Mouse (Mus musculus) kidney, postnatal 36 days (tissue): ENCODE measurements around the gene Vmn1r197.
"Not testable (repeated sequence)": the region's sequence is repeated elsewhere in the genome, so short reads cannot be mapped to it uniquely, and the experiment has no call there.

Experiments used
- DNase-seq, 2 experiments: peaks; one replicate each; pipeline ENCODE4 v3.0.0; 2021 to 2022; ENCODE audit warnings: mixed read lengths in 2 of 2

Vmn1r197 gene

GRCm38 (mm10) chr13:22324289-22324688, at the start of gene Vmn1r197:
Vmn1r197 (plus strand) TSS chr13:22324589.
- DNase-seq = no peak

GRCm38 (mm10) chr13:22284578-22284977, 39.8 kb upstream of the Vmn1r197 start:
- no peak for DNase-seq

- DNase-seq = no peak
These were observed 34.8 kb upstream of the Vmn1r197 start, which contains the start of gene Vmn1r196 for GRCm38 (mm10) chr13:22289620-22290019. Vmn1r196 (plus strand) TSS chr13:22289920.

DNA sequence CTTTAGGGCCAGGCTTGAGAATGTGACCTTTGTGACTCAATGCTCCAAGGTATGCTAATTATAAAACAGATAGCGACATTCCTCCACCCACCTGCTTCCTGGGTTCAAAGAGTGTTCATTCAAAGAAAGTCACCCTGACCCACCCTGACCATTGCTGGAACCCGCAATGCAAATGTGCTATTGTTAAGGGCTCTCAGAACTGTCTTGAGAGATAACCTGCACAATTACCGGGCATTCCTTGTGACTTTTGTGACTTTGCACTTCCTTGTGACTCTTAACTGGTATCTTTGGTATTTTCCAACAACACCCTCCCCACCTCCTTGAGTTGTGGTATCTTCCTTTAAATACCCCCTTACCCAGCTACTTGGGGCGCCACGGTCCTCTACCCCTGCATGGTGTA, 16.3 kb upstream of the Vmn1r197 start:
- DNase-seq = not testable (repeated sequence)

GRCm38 (mm10) chr13:22315361-22315760, 9.0 kb upstream of the Vmn1r197 start:
- DNase-seq = peak; percentile 2 to 49

GRCm38 (mm10) chr13:22317366-22317765, 7.0 kb upstream of the Vmn1r197 start:
- no peak for DNase-seq

DNA sequence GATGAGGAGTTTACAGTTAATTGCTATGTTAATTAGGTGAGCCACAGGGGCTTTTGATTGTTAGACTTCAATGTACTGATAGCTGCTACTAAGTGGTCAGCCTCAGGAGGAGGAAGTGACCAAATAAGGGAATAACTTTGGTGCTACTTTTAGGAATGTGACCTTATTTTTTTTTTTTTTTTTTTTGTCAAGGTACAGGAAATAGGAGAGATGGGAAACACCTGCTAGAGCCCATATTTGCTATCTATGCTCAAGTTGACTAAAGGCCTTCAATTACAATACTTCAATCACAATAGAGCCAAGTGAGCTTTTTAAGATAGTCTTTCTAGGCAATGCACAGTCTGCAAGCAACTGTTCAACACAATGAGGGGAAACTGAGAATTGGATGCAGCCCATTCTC, 4.3 kb upstream of the Vmn1r197 start:
- DNase-seq = no peak

- DNase-seq = no peak
These were observed 8.9 kb downstream of the Vmn1r197 start for GRCm38 (mm10) chr13:22333269-22333668.

GRCm38 (mm10) chr13:22335565-22335964, 11.2 kb downstream of the Vmn1r197 start:
- DNase-seq = no peak

DNA sequence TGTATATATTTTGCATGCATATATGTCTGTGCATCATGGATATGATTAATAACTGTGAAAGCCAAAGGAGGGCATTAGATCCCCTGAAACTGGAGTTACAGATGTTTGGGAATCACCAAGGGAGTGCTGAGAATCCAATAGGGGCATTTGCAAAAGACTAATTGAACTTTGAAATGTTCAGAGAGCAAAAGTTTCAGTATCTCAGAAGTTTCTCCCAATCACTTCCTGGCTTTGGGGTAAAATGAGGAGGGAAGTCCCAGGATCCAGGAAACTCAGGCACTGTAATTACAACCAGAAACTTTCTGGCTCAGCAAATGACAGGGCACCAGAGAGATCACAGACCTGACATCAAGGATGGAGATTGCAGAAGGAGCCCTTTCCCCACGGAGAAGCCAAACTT, 25.7 kb downstream of the Vmn1r197 start, which contains the start of gene Vmn1r198:
Gene Vmn1r198 (plus strand): TSS at position 301 of the 400 bp plus-strand sequence.
- no peak for DNase-seq

DNA sequence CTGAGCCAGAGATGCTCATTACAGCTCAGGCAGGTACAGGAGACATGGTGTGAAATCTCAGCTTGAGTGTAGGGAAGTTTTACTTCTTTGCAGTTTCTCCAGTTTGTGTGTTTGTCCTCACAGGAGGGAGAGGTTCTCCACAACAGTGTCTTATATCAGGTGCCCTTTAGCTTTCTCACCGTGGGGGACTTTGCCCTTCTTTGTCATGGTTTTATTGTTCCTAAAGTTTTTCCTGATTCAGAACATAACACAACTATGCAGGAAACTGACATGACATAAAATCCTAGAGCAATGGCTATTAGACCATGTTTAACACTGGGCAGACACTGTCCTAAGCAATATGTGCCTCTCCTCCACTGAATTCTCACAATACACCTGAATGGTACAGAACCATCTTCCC, 26.4 kb downstream of the Vmn1r197 start:
- DNase-seq = no peak

- no peak for DNase-seq
These were observed 55.1 kb downstream of the Vmn1r197 start, which contains the start of gene Vmn1r199 for GRCm38 (mm10) chr13:22379518-22379917. Vmn1r199 (plus strand) TSS chr13:22379818.

GRCm38 (mm10) chr13:22381128-22381527, 56.7 kb downstream of the Vmn1r197 start:
- DNase-seq = not testable (repeated sequence)
